Mouse (Mus musculus) heart, adult 10 weeks (tissue): Measurements from ENCODE around the gene Gm5168. TPM values are rescaled to one million over a fixed set of nuclear protein-coding genes. Genes with fewer than 3 reads are reported as not detected.

Experiments
- polyA plus RNA-seq: library from polyadenylated mRNA; stranded (reverse); fragments of 350-450 nt; fragmentation: Illumina TruSeq; extraction: RNeasy Lipid Tissue Mini Kit (QIAGEN cat#74804); gene quantifications from one replicate; pipeline ENCODE4 v1.2.3, GENCODE M21; 2014; ENCODE audit warnings: low read depth, low replicate concordance

Gm5168 gene
- not detected for polyA plus RNA-seq

DNA sequence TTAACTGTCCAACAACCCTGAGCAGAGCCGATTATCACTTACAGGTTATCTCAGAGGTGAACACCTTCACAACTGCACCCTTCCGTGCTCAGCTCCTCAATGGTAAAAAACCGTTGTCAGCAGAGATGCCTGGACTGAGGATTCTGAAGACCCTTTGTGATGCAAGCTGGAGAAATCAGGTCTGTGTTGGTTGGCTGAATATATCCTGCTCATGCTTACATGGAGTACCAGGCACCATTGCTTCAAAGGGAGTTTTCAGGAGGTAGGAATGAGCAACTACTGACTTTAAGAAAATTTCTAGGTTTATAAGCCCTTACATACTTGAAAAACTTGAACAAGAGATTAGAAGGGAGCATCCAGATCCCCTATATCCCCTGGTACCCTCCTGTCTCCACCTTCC is at the start of gene Gm5168:
Gene Gm5168, minus strand, starts transcription at position 101 of the 400 bp plus-strand sequence.

Other genes starting within 250 kb of the Gm5168 start
- gene Gm2012, start 180.3 kb upstream of the Gm5168 start, polyA plus RNA-seq, result not detected